Mouse (Mus musculus): ENCODE measurements at regions not wholly inside any gene's neighbourhood (a gene's known extent, or its start where the extent isn't known, plus 50 kb on each side); places are given as distances from the start of the nearest gene placed in this dataset.

GRCm38 (mm10) chr6:89042478-89043239 lies 140.6 kb downstream of the Tpra1 start:
- H3K36me3 ChIP-seq (ENCODE audit: control insufficient read depth, insufficient read depth, low read length): no peaks in the 10 kb centered on the region
- WGBS: 76% methylated on average over 24 of the region's 24 CpGs
- no peak overlapping the region for H3K9ac ChIP-seq (ENCODE audit: low read depth, low read length)
- H3K4me1 ChIP-seq (ENCODE audit: control insufficient read depth, insufficient read depth, low read length): peaks cover 3% of the 10 kb centered on the region
- no peaks in the 10 kb centered on the region for H3K27me3 ChIP-seq (ENCODE audit: control insufficient read depth, insufficient read depth, low read depth, low read length)
- H3K27ac ChIP-seq (ENCODE audit: low read length): no peak overlapping the region
- no peak for ATAC-seq
- no peak overlapping the region for H3K4me2 ChIP-seq (ENCODE audit: low read length)
- no peak overlapping the region for H3K4me3 ChIP-seq (ENCODE audit: low read depth, low read length)
- 0 out of 2 replicates have a peak, but pooled peaks cover 2% of the 10 kb centered on the region for H3K9me3 ChIP-seq (replicated peaks; ENCODE audit: control insufficient read depth, low read length, poor library complexity, severe bottlenecking)

DNA sequence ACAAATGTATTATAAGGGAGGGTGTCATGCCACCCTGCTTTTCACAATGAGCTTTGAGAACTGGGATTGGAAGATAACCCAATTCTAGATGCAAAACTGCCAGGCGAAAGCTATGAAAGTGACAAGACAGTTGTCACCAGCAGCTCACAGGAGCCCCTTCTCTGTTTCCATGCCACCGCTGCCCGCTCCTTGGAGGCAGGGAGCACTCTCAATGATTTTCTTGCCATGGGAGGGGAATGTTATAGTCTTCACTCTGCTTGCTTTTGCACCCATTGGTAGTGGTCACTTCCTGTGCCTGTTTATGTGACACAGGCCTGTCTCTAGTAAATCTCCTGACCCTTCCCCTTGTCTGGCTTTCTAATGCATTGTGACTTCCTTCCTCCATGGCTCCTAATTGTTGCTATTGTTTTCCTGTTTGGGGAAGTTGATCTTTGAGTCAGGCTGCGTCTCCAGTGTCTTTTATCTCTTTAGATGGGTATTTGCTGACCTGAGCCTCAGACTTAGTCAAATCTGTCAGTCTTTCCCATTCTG lies 143.4 kb downstream of the Tpra1 start:
- ATAC-seq: no peak

DNA sequence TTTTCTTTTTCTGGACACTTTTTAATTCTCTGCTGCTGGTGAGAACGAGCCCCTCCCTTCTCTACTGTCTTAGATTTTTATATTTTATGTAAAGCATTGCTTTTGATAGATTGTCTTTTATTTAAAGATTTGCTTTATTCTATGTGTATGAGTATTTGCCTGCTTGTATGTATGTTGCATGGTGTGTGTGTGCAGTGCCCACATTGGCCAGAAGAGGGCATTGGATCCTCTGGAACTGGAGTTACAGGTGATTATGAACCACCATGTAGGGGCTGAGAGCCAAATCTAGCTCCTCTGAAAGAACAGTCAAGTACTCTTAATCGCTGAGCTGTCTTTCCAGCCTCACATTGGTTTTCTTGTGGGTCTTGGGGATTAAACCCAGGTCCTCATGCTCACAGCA lies 144.4 kb downstream of the Tpra1 start:
- 0 out of 2 replicates have a peak, but pooled peaks cover 2% of the 10 kb centered on the region for H3K9me3 ChIP-seq (replicated peaks; ENCODE audit: control insufficient read depth, low read length, poor library complexity, severe bottlenecking)
- peaks cover 8% of the 10 kb centered on the region for H3K4me1 ChIP-seq (ENCODE audit: control insufficient read depth, insufficient read depth, low read length)
- no peak overlapping the region for H3K4me2 ChIP-seq (ENCODE audit: low read length)
- no peak for ATAC-seq
- no peaks in the 10 kb centered on the region for H3K36me3 ChIP-seq (ENCODE audit: control insufficient read depth, insufficient read depth, low read length)
- no peak overlapping the region for H3K4me3 ChIP-seq (ENCODE audit: low read depth, low read length)
- H3K27me3 ChIP-seq (ENCODE audit: control insufficient read depth, insufficient read depth, low read depth, low read length): no peaks in the 10 kb centered on the region
- no peak overlapping the region for H3K27ac ChIP-seq (ENCODE audit: low read length)
- 84% methylated on average over 2 of the region's 2 CpGs for WGBS
- no peak overlapping the region for H3K9ac ChIP-seq (ENCODE audit: low read depth, low read length)

More for the DNA sequence above, 143.4 kb downstream of the Tpra1 start:
- no peak overlapping the region for H3K4me2 ChIP-seq (ENCODE audit: low read length)
- H3K4me3 ChIP-seq (ENCODE audit: low read depth, low read length): no peak overlapping the region
- H3K27me3 ChIP-seq (ENCODE audit: control insufficient read depth, insufficient read depth, low read depth, low read length): no peaks in the 10 kb centered on the region
- no peaks in the 10 kb centered on the region for H3K36me3 ChIP-seq (ENCODE audit: control insufficient read depth, insufficient read depth, low read length)
- H3K27ac ChIP-seq (ENCODE audit: low read length): no peak overlapping the region
- WGBS: 73% methylated on average over 4 of the region's 4 CpGs
- H3K9me3 ChIP-seq (replicated peaks; ENCODE audit: control insufficient read depth, low read length, poor library complexity, severe bottlenecking): 0 out of 2 replicates have a peak, but pooled peaks cover 2% of the 10 kb centered on the region
- no peak overlapping the region for H3K9ac ChIP-seq (ENCODE audit: low read depth, low read length)
- peaks cover 8% of the 10 kb centered on the region for H3K4me1 ChIP-seq (ENCODE audit: control insufficient read depth, insufficient read depth, low read length)

DNA sequence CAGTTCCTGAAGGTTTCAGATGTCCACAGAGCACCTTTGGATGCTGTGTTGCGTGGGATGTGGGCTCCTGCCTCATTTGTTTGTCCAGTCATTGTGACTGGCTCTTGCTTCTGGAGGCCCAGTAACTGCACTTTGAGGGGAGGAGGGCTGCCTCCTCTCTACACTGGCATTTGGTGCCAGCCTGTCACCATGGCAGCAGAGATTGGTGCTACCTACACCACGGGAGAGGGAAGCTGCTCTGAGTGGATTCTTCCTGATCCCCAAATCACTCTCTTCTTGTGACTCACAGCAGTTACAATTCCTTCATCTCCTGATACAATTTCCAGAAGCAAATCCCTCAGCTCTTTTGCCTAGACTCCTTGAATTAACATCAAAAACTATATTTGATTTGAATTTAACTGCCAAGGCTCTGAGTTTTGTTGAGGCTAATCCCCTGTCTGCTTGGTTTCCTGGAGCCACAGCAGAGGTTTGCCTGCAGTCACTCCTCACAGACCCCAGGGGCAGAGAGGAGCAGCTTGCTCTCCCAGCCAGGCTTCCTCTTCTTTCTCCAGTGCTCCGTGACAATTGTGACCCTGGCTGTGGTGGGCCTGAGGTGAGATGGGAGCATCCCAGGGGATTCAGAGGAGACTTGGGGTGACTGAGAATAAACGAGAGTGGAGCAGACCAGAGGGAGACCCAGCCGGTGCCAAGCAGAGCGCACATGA lies 145.7 kb downstream of the Tpra1 start:
- 0 out of 2 replicates have a peak, but pooled peaks cover 2% of the 10 kb centered on the region for H3K9me3 ChIP-seq (replicated peaks; ENCODE audit: control insufficient read depth, low read length, poor library complexity, severe bottlenecking)
- WGBS: 51% methylated on average over 6 of the region's 6 CpGs
- H3K27ac ChIP-seq (ENCODE audit: low read length): peak overlapping the region; percentile 52
- H3K4me2 ChIP-seq (ENCODE audit: low read length): no peak overlapping the region
- ATAC-seq: peak; percentile 60; the same call in 1 of the 2 replicates
- no peaks in the 10 kb centered on the region for H3K36me3 ChIP-seq (ENCODE audit: control insufficient read depth, insufficient read depth, low read length)
- no peaks in the 10 kb centered on the region for H3K27me3 ChIP-seq (ENCODE audit: control insufficient read depth, insufficient read depth, low read depth, low read length)
- H3K9ac ChIP-seq (ENCODE audit: low read depth, low read length): no peak overlapping the region
- H3K4me1 ChIP-seq (ENCODE audit: control insufficient read depth, insufficient read depth, low read length): peaks cover 8% of the 10 kb centered on the region
- H3K4me3 ChIP-seq (ENCODE audit: low read depth, low read length): no peak overlapping the region

- Histone ChIP-seq H3K27ac (ENCODE audit: low read length) (no peak overlapping the region), H3K27me3 (ENCODE audit: control insufficient read depth, insufficient read depth, low read depth, low read length) (no peaks in the 10 kb centered on the region), H3K36me3 (ENCODE audit: control insufficient read depth, insufficient read depth, low read length) (no peaks in the 10 kb centered on the region), H3K4me2 (ENCODE audit: low read length) (no peak overlapping the region), H3K9ac (ENCODE audit: low read depth, low read length) (no peak overlapping the region), H3K4me1 (ENCODE audit: control insufficient read depth, insufficient read depth, low read length) (peaks cover 8% of the 10 kb centered on the region), H3K9me3 (replicated peaks; ENCODE audit: control insufficient read depth, low read length, poor library complexity, severe bottlenecking) (0 out of 2 replicates have a peak, but pooled peaks cover 2% of the 10 kb centered on the region), H3K4me3 (ENCODE audit: low read depth, low read length) (no peak overlapping the region)
- WGBS: 73% methylated on average over 1 of the region's 1 CpGs
- ATAC-seq: no peak
Measured at GRCm38 (mm10) chr6:89049290-89049689, 147.2 kb downstream of the Tpra1 start.

- 89% methylated on average over 13 of the region's 13 CpGs for WGBS
Measured at GRCm38 (mm10) chr6:89050575-89051270, 148.7 kb downstream of the Tpra1 start.

DNA sequence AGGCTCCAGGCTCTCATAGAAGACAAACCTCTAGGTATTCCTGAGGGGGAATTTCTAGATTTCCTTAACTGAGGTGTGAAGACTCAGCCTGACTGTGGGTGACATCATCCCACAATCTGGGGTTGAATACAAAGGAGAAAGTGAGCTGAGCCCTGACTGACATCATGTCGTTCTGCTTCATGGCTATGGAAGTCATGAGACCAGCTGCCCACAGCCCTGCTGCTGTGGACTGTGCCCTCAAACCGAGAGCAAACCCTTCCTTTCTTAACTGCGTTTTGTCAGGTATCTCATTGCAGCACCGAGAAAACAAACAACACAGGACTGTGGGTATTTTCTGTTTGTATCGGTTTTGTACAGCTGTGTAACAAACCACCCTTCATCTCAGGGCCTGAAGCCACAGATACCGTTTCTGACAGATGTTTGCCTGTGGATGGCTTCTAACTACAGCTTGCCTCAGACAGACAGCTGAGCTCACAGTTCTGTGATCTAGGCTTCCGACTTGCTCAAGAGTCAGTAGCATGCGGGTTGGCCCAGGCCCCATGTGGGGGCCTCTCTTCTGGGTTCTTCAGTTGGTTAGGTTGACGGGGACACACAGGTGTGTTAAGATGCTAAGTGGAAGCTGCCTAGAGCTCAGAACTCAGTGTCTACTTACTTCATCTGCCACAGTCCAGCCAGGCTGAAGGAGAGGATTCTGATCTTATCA lies 150.9 kb downstream of the Tpra1 start:
- H3K27me3 ChIP-seq (ENCODE audit: control insufficient read depth, insufficient read depth, low read depth, low read length): no peaks in the 10 kb centered on the region
- H3K4me2 ChIP-seq (ENCODE audit: low read length): no peak overlapping the region
- no peak overlapping the region for H3K4me3 ChIP-seq (ENCODE audit: low read depth, low read length)
- no peak for ATAC-seq
- peaks cover 3% of the 10 kb centered on the region for H3K4me1 ChIP-seq (ENCODE audit: control insufficient read depth, insufficient read depth, low read length)
- 84% methylated on average over 9 of the region's 9 CpGs for WGBS
- H3K9ac ChIP-seq (ENCODE audit: low read depth, low read length): no peak overlapping the region
- no peaks in the 10 kb centered on the region for H3K9me3 ChIP-seq (replicated peaks; ENCODE audit: control insufficient read depth, low read length, poor library complexity, severe bottlenecking)
- H3K27ac ChIP-seq (ENCODE audit: low read length): no peak overlapping the region
- no peaks in the 10 kb centered on the region for H3K36me3 ChIP-seq (ENCODE audit: control insufficient read depth, insufficient read depth, low read length)

More at GRCm38 (mm10) chr6:89050575-89051270, 148.7 kb downstream of the Tpra1 start:
- peaks cover 8% of the 10 kb centered on the region for H3K4me1 ChIP-seq (ENCODE audit: control insufficient read depth, insufficient read depth, low read length)
- no peaks in the 10 kb centered on the region for H3K36me3 ChIP-seq (ENCODE audit: control insufficient read depth, insufficient read depth, low read length)
- 0 out of 2 replicates have a peak, but pooled peaks cover 2% of the 10 kb centered on the region for H3K9me3 ChIP-seq (replicated peaks; ENCODE audit: control insufficient read depth, low read length, poor library complexity, severe bottlenecking)
- no peak overlapping the region for H3K4me2 ChIP-seq (ENCODE audit: low read length)
- H3K27me3 ChIP-seq (ENCODE audit: control insufficient read depth, insufficient read depth, low read depth, low read length): no peaks in the 10 kb centered on the region
- H3K4me3 ChIP-seq (ENCODE audit: low read depth, low read length): no peak overlapping the region
- no peak overlapping the region for H3K9ac ChIP-seq (ENCODE audit: low read depth, low read length)
- ATAC-seq: no peak
- H3K27ac ChIP-seq (ENCODE audit: low read length): no peak overlapping the region

DNA sequence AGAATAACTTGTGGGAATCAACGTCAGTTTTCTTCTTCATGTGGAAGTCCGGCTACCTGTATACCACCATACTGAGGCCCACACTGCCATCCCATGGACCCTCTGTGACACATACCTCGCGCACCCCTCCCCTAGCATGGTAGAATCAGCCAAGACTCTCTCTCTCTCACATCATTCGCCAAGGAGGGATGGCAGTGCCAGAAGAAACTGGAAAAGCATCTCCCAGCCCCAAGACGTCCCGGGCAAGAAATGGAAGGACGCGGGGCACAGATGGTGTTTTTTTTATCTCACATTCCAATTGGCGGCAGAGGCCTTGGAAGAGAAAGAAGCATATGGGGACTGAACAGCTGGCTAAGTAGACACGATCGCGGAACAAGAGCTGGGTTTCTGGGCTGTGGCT lies 152.0 kb downstream of the Tpra1 start:
- no peak overlapping the region for H3K4me3 ChIP-seq (ENCODE audit: low read depth, low read length)
- no peak overlapping the region for H3K4me2 ChIP-seq (ENCODE audit: low read length)
- no peak overlapping the region for H3K27ac ChIP-seq (ENCODE audit: low read length)
- H3K9me3 ChIP-seq (replicated peaks; ENCODE audit: control insufficient read depth, low read length, poor library complexity, severe bottlenecking): no peaks in the 10 kb centered on the region
- WGBS: 82% methylated on average over 13 of the region's 13 CpGs
- H3K27me3 ChIP-seq (ENCODE audit: control insufficient read depth, insufficient read depth, low read depth, low read length): no peaks in the 10 kb centered on the region
- no peak for ATAC-seq
- H3K36me3 ChIP-seq (ENCODE audit: control insufficient read depth, insufficient read depth, low read length): no peaks in the 10 kb centered on the region
- no peak overlapping the region for H3K9ac ChIP-seq (ENCODE audit: low read depth, low read length)
- no peaks in the 10 kb centered on the region for H3K4me1 ChIP-seq (ENCODE audit: control insufficient read depth, insufficient read depth, low read length)

Data from midbrain, embryonic 16.5 days (tissue).